Mouse (Mus musculus) megakaryocyte-erythroid progenitor cell, adult 5-6 weeks (primary cell): ENCODE results near the gene Hfe. TPM values are rescaled to one million over a fixed set of nuclear protein-coding genes. Genes with fewer than 3 reads are reported as not detected.

Experiments
- ATAC-seq: replicated peaks from 2 replicates; pipeline ENCODE4 v1.8.0; 2016; ENCODE audit warnings: mild to moderate bottlenecking, inconsistent platforms; ENCODE audit not compliant: severe bottlenecking, poor library complexity, low FRiP score, low TSS enrichment
- total RNA-seq, 2 experiments: library from RNA; stranded (forward) in 1 of 2; stranded (reverse) in 1 of 2; fragments of 200-1000, 215-1000 nt in 1 of 2; fragments of >200 nt in 1 of 2; fragmentation: Nextera tagmentation in 1 of 2; gene quantifications; 2 replicates each; pipeline ENCODE4 v1.2.3; 2014 to 2017

The Hfe gene
- total RNA-seq, 2 experiments from 2014 or later = 1.9 TPM; not detected in 1

DNA sequence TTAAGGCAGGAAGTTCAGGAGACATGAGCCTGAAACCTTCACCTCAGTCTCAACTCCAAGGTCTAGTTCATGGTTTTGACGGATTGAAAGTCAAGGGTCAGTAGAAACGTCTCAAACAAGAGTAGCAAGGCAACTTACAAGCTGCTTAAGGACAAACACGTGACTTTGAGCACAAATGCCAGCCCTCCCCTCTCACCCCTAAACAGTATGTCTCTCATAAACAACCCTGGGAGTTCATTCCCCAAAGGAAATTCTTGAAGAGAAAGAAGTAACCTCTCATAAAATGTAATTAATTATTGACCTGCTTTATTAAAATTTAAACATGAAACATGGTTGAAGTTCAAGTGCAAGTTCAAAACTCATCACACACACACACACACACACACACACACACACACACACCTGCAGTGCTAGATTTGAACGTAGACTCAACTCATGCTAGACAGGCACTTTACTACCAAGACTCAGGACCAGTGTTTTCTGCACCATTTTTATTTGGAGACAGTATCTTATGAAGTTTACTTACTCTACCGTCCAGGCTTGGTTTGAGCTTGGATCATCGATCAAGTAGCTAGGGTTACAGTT lies 16.7 kb downstream of the Hfe start:
- ATAC-seq = no peak

DNA sequence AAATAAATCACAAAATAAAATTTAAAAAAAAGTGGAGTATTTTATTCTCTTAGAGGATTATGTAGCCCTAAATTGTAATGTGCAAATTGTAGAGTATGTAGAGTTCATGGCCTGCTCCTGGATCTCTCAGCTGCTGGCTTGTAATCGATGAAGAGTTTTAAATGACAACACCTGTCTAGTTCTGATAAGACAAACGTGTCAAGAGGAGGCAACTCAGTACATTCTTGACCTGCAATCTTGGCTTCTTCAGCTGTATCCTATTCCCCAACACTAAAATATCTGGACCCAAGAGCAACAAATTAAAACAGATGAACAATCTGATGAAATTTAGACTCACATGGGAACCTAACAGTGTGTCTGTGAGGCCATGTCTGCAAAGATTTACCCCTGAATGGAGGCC lies 21.2 kb downstream of the Hfe start:
- no peak for ATAC-seq

DNA sequence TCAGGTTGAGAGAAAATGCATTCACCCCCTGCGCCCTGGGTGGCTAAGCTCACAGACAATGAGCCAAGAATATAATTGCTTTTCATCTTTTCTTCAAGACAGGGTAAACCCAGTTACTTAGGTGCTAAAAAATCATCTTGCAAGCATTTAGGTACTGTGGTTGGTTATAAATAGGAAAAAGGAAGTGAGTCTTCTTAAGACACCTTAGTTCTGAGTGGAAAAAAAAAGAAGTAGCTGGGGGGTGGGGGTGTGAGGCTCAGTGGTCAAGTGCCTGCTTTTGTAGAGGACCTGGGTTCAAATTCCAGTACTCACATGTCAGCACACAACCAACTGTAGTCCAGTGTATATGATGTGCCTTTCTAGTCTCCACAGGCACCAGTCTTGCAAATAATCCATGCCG lies 21.7 kb downstream of the Hfe start:
- no peak for ATAC-seq

DNA sequence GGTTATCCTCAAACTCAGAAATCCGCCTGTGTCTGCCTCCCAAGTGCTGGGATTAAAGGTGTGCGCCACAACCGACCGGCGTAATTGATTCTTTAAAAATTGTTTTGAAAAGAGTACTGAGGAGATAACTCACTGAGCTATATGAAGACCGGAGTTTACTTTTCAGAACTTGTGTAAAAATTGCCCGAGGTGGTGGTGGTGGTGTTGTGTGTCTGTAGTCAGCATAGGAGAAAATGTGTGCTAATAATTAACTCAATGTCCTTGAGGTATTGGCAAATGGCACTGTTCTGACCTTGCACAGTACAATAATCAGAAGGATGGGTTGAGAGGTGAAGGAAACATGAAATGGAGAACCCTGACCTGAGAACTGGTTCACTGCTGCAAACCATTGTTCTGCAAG lies 22.7 kb downstream of the Hfe start:
- ATAC-seq = no peak

DNA sequence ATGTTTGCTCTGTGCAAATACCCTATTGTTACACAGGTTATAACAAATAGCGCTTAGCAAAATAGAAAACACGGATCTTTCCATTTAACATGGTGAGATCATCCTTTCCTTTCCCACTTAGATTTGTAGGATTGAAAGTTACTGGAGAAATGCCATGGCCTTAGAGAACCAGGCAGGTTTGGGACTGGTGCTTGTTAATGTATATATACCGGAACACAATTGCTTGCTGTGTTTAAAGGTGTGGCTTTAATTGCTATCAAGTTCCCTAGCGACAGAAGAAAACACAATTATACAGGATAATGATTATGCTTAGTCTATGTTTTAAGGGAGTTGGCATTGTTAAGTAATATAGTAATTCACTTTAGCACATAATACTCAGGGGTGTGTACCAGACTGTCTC lies 23.5 kb downstream of the Hfe start:
- ATAC-seq = no peak

DNA sequence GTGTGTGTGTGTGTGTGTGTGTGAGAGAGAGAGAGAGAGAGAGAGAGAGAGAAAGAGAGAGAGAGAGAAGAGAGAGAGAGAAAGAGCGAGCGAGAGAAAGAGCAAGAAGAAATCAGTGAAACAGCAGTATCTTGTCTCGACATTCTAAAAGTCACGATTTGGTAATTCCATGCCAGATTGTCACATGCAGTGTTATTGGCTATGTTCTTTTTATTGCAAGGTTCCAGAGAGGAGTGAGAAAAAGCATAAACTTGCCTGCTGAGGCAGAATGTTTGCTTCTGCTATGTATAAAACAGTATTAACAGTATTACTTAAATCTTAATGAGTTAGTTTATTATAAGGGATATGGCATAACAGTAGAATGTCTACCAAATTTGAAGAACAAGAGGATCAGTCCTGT lies 24.7 kb downstream of the Hfe start:
- no peak for ATAC-seq

DNA sequence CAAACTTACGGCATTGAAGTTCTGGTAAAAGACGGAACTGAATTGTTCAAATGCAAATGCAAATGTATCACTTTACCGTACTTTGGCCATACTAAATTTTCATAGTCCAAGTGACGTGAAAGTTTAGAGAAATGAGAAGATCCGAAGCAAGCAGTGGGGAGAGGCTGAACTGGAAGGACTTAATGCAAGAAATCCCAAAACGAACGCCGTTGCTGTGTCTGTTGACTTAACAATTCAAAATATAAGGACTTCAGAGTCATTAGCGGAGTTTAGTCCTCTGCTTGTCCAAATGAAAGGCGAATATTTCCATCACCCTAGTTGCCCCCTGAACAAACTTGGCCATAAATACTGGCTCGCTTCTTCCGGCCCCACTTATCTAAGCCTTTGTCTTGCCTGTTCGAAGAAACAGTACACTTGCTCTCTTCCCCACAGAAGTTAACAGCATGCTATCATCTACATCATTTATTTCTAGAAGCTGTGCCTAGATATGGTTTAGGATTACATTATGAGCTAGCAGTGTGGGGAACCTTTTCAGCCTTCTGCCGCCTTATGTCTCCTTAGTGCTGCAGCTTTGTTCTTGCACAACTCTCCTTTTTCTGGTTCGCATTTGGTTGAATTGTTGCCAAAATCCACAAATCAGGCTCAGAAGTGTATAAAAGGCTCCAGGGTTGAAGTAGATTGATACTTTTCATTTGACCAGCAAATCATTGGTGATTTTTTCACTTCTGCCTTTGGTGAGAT lies 25.4 kb downstream of the Hfe start:
- peak; percentile 23 for ATAC-seq

DNA sequence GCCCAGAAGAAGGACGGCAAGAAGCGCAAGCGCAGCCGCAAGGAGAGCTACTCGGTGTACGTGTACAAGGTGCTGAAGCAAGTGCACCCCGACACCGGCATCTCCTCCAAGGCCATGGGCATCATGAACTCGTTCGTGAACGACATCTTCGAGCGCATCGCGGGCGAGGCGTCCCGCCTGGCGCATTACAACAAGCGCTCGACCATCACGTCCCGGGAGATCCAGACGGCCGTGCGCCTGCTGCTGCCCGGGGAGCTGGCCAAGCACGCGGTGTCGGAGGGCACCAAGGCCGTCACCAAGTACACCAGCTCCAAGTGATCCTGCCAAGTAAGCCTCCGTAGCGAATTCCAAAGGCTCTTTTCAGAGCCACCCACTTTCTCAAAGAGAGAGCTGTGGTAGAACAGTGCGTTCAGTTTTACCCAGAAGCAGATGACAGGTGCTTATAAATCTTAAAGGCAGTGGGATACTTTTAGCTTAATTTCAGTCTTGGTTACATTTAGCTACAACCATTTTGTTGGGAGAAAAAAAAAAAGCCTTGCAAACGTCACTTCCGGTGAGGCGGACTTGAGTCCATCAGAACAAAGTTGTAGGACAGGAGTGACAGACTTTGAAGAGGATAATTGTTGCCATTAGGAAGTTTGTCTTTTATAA lies 26.2 kb downstream of the Hfe start:
- ATAC-seq = peak; percentile 47

DNA sequence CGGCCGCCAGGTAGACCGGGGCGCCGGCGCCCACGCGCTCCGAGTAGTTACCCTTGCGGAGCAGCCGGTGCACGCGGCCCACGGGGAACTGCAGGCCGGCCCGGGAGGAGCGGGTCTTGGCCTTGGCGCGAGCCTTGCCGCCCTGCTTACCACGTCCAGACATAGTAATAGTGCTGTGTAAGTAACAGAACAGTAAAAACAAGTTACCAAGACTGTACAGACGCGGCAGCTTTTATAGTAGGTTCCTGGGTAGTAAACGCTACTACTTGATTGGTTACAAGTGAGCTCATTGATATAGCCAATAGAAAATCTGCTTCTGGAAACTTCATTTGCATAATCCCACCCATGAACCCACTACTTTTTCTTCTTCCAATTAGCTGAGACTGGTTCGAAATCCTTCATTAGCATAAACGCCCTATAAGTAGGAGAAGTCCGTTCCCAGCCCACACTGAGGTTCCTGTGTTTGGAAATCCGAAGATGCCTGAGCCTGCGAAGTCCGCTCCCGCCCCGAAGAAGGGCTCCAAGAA lies 26.8 kb downstream of the Hfe start, which contains the start of the genes Hist1h2ac and Hist1h2bc:
Gene Hist1h2ac (minus strand): TSS at position 194 of the 527 bp plus-strand sequence.
Gene Hist1h2bc (plus strand): TSS at position 445 of the 527 bp plus-strand sequence.
- ATAC-seq = peak; percentile 88

DNA sequence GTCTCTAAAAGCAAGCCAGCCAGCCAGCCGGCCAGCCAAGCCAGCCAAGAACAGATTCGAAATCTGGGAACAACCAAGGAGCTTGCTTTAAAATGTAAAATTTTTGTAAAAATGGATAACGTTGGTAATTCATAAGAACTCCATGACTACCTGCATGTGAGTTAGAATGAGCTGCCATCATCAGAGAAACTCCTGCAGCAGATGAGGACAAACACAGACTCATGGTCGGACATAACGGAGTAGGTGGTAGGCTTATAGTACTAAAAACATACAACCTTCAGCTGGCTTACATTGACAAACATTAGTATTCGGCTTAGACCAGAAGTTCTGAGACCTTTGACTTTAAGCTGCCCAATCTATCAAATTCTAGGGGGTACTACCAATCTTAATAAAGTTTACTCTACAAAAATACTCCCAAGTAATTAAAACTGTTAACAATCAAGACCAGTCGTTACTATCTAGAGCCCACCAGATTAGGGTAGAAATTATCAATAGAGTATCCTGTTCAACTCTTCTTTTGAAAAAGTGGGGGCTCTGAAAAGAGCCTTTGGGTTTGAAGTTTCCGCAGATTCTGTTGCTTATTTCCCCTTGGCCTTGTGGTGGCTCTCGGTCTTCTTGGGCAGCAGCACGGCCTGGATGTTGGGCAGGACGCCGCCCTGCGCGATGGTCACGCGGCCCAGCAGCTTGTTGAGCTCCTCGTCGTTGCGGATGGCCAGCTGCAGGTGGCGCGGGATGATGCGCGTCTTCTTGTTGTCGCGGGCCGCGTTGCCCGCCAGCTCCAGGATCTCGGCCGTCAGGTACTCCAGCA lies 27.5 kb downstream of the Hfe start:
- ATAC-seq = 0 out of 2 replicates have a peak, but pooled peaks have one; percentile 10

DNA sequence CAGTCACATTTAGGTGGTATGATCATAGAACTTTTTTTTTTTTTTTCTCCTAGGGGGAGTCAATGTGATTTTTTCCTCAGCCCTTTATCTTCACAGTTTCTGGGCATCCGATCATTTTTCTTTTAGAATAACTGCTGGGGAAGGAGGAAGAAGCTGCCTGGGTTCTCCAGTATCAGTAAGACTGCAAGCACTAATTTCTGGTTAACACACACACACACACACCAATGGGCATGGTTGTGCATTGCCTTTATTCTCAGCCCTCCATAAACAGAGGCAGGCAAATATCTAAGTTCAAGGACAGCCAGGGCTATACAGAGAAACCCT lies 28.1 kb downstream of the Hfe start:
- no peak for ATAC-seq

DNA sequence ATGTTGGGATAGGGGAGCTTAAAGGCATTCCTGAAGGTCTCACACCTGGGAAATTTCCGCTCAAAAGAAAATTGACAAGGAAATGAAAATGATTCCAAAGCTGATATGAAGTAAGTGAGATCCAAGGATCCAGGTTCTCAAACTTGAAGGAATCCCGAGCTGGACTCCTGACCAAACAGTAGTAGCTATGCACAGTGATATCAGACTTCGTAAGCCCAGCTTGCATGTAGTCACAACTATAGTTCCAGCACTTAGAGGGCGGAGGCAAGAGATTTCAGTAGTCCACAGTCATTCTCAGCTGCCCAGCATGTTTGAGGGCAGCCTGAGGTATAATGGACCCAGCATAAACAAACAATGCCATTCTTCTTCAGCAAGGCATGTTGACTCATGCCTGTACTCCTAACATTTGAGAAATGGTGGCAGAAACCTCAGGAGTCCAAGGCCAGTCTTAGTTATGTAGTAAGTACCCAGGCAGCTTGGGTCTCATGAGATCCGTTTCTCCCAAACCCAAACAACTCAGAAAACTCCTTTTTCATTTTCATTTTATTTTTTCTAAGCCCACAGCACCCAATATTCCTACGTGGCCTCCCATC lies 28.6 kb downstream of the Hfe start:
- ATAC-seq = no peak

DNA sequence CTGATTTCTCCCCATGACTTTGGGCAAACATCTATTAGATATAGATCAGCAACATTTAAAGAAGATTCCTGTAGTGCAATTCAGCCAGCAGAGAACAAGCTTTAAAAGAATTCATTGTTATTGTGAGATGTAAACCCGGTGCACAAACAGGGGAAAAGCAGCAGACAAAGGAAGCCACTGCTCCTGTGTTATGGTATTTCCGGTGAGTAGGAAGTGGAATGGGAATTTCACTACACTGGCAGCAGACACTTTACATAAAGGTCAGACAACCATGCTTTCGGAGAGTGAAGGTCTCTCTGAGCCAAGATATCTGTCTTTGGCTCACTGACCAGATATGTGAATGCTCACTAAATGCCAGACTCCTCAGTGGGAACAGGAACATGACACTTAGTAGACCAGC lies 48.1 kb downstream of the Hfe start:
- no peak for ATAC-seq

DNA sequence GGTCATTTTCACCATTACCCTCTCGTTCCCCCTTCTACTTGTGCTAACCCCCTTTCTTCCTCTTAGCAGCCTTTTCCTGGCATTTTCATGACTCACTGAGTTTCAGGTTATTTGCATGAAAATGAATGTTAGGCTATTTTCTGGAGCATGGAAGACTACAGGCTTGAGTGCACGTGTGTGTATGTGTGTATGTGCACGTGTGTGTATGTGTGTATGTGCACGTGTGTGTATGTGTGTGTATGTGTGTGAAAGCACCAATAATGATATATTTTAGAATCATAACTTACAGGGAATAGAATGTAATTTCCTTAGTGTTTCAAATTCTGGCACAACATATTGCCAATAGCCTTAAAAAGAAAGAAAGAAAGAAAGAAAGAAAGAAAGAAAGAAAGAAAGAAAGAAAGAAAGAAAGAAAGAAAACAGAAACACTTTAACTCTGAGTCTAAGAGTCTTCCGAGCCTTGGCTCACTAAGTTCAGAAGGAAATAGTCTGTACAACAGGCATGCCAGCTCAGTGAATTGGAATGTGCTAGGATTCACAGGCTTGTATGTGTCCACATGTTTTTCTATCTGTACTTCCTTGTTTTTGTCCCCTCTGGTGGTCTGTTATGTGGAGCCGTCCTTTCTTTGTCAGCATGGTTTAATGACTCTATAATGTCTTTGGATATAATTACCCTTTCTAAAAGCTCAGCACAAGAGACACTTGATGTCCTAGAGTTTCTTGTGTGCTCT lies 50.9 kb downstream of the Hfe start:
- ATAC-seq = no peak

Other genes starting within 250 kb of the Hfe start
Only the 30 nearest of the 38 such genes appear.
- gene Hist1h2bh, start 167.5 kb downstream of the Hfe start, total RNA-seq (2014; fragmentation: Nextera tagmentation) = 31.9 and 110 TPM in 2 replicates
- 85.7 and 165 TPM in 2 replicates for gene Hist1h2bh, start 167.5 kb downstream of the Hfe start, total RNA-seq (2017)
- 31.6 and 53.6 TPM in 2 replicates for gene Hist1h3f, start 166.8 kb downstream of the Hfe start, total RNA-seq (2014; fragmentation: Nextera tagmentation)
- 69.9 and 132 TPM in 2 replicates for gene Hist1h3f, start 166.8 kb downstream of the Hfe start, total RNA-seq (2017)
- gene Hist1h4f, start 159.2 kb downstream of the Hfe start, total RNA-seq (2014; fragmentation: Nextera tagmentation) = 281 and 340 TPM in 2 replicates
- gene Hist1h4f, start 159.2 kb downstream of the Hfe start, total RNA-seq (2017) = 1,052 and 1,693 TPM in 2 replicates
- gene Hist1h1d, start 157.6 kb downstream of the Hfe start, total RNA-seq (2014; fragmentation: Nextera tagmentation) = 29.5 and 42.3 TPM in 2 replicates
- gene Hist1h1d, start 157.6 kb downstream of the Hfe start, total RNA-seq (2017) = 81.4 and 84.0 TPM in 2 replicates
- gene Hist1h3e, start 148.5 kb downstream of the Hfe start, total RNA-seq (2014; fragmentation: Nextera tagmentation) = 124 and 193 TPM in 2 replicates
- gene Hist1h3e, start 148.5 kb downstream of the Hfe start, total RNA-seq (2017) = 254 and 322 TPM in 2 replicates
- 5.7 and 12.6 TPM in 2 replicates for gene Hist1h2ae, start 139.6 kb downstream of the Hfe start, total RNA-seq (2014; fragmentation: Nextera tagmentation)
- 237 and 359 TPM in 2 replicates for gene Hist1h2ae, start 139.6 kb downstream of the Hfe start, total RNA-seq (2017)
- gene Hist1h2bg, start 139.5 kb downstream of the Hfe start, total RNA-seq (2014; fragmentation: Nextera tagmentation) = 386 and 627 TPM in 2 replicates
- gene Hist1h2bg, start 139.5 kb downstream of the Hfe start, total RNA-seq (2017) = 891 and 1,210 TPM in 2 replicates
- 342 and 512 TPM in 2 replicates for gene Hist1h2bf, start 136.7 kb downstream of the Hfe start, total RNA-seq (2014; fragmentation: Nextera tagmentation)
- 329 and 662 TPM in 2 replicates for gene Hist1h2bf, start 136.7 kb downstream of the Hfe start, total RNA-seq (2017)
- gene Hist1h2ad, start 136.5 kb downstream of the Hfe start, total RNA-seq (2014; fragmentation: Nextera tagmentation) = 1.4 and 11.1 TPM in 2 replicates
- gene Hist1h2ad, start 136.5 kb downstream of the Hfe start, total RNA-seq (2017) = 1,263 and 1,317 TPM in 2 replicates
- gene Hist1h3d, start 135.1 kb downstream of the Hfe start, total RNA-seq (2014; fragmentation: Nextera tagmentation) = 123 and 185 TPM in 2 replicates
- gene Hist1h3d, start 135.1 kb downstream of the Hfe start, total RNA-seq (2017) = 84.0 and 189 TPM in 2 replicates
- 470 and 507 TPM in 2 replicates for gene Hist1h4d, start 129.3 kb downstream of the Hfe start, total RNA-seq (2014; fragmentation: Nextera tagmentation)
- 756 and 1,171 TPM in 2 replicates for gene Hist1h4d, start 129.3 kb downstream of the Hfe start, total RNA-seq (2017)
- gene Hist1h2be, start 89.7 kb downstream of the Hfe start, total RNA-seq (2014; fragmentation: Nextera tagmentation) = 26.9 and 37.8 TPM in 2 replicates
- gene Hist1h2be, start 89.7 kb downstream of the Hfe start, total RNA-seq (2017) = 47.9 and 73.4 TPM in 2 replicates
- gene Hist1h1e, start 88.3 kb downstream of the Hfe start, total RNA-seq (2014; fragmentation: Nextera tagmentation) = 289 and 399 TPM in 2 replicates
- gene Hist1h1e, start 88.3 kb downstream of the Hfe start, total RNA-seq (2017) = 199 and 265 TPM in 2 replicates
- 3.8 and 6.0 TPM in 2 replicates for gene Hist1h2ac, start 26.9 kb downstream of the Hfe start, total RNA-seq (2014; fragmentation: Nextera tagmentation)
- 56.0 and 87.4 TPM in 2 replicates for gene Hist1h2ac, start 26.9 kb downstream of the Hfe start, total RNA-seq (2017)
- 74.9 and 133 TPM in 2 replicates for gene Hist1h2bc, start 26.7 kb downstream of the Hfe start, total RNA-seq (2014; fragmentation: Nextera tagmentation)
- gene Hist1h2bc, start 26.7 kb downstream of the Hfe start, total RNA-seq (2017) = 136 and 209 TPM in 2 replicates
- 1.3 TPM in 1 of 2 replicates, not detected in the other for gene Hist1h1t, start 15.0 kb downstream of the Hfe start, total RNA-seq (2014; fragmentation: Nextera tagmentation)
- 1.3 TPM in 1 of 2 replicates, not detected in the other for gene Hist1h1t, start 15.0 kb downstream of the Hfe start, total RNA-seq (2017)
- 153 and 163 TPM in 2 replicates for gene Hist1h4c, start 12.4 kb downstream of the Hfe start, total RNA-seq (2014; fragmentation: Nextera tagmentation)
- 166 and 397 TPM in 2 replicates for gene Hist1h4c, start 12.4 kb downstream of the Hfe start, total RNA-seq (2017)
- 152 and 164 TPM in 2 replicates for gene Hist1h1c, start 28.0 kb upstream of the Hfe start, total RNA-seq (2014; fragmentation: Nextera tagmentation)
- 474 and 577 TPM in 2 replicates for gene Hist1h1c, start 28.0 kb upstream of the Hfe start, total RNA-seq (2017)
- gene Hist1h3c, start 34.7 kb upstream of the Hfe start, total RNA-seq (2014; fragmentation: Nextera tagmentation) = 81.7 and 130 TPM in 2 replicates
- 369 and 555 TPM in 2 replicates for gene Hist1h3c, start 34.7 kb upstream of the Hfe start, total RNA-seq (2017)
- gene Hist1h2bb, start 35.9 kb upstream of the Hfe start, total RNA-seq (2014; fragmentation: Nextera tagmentation) = 322 and 625 TPM in 2 replicates
- gene Hist1h2bb, start 35.9 kb upstream of the Hfe start, total RNA-seq (2017) = 4,065 and 6,565 TPM in 2 replicates
- gene Hist1h2ab, start 40.3 kb upstream of the Hfe start, total RNA-seq (2014; fragmentation: Nextera tagmentation) = 69.7 and 80.3 TPM in 2 replicates
- gene Hist1h2ab, start 40.3 kb upstream of the Hfe start, total RNA-seq (2017) = 1,316 and 2,308 TPM in 2 replicates
- gene Hist1h3b, start 41.4 kb upstream of the Hfe start, total RNA-seq (2014; fragmentation: Nextera tagmentation) = 324 and 486 TPM in 2 replicates
- gene Hist1h3b, start 41.4 kb upstream of the Hfe start, total RNA-seq (2017) = 276 and 731 TPM in 2 replicates
- gene Hist1h4b, start 46.2 kb upstream of the Hfe start, total RNA-seq (2014; fragmentation: Nextera tagmentation) = 164 and 186 TPM in 2 replicates
- 396 and 733 TPM in 2 replicates for gene Hist1h4b, start 46.2 kb upstream of the Hfe start, total RNA-seq (2017)
- gene Hist1h4a, start 50.4 kb upstream of the Hfe start, total RNA-seq (2014; fragmentation: Nextera tagmentation) = 58.4 and 68.4 TPM in 2 replicates
- gene Hist1h4a, start 50.4 kb upstream of the Hfe start, total RNA-seq (2017) = 328 and 432 TPM in 2 replicates
- gene Hist1h3a, start 51.5 kb upstream of the Hfe start, total RNA-seq (2014; fragmentation: Nextera tagmentation) = 67.8 and 132 TPM in 2 replicates
- gene Hist1h3a, start 51.5 kb upstream of the Hfe start, total RNA-seq (2017) = 285 and 495 TPM in 2 replicates
- gene Hist1h1a, start 52.8 kb upstream of the Hfe start, total RNA-seq (2014; fragmentation: Nextera tagmentation) = 324 and 695 TPM in 2 replicates
- gene Hist1h1a, start 52.8 kb upstream of the Hfe start, total RNA-seq (2017) = 1,816 and 2,974 TPM in 2 replicates
- not detected in 2 replicates for gene Trim38, start 59.1 kb upstream of the Hfe start, total RNA-seq (2014; fragmentation: Nextera tagmentation)
- not detected in 2 replicates for gene Trim38, start 59.1 kb upstream of the Hfe start, total RNA-seq (2017)
- gene Slc17a2, start 96.1 kb upstream of the Hfe start, total RNA-seq (2014; fragmentation: Nextera tagmentation) = not detected in 2 replicates
- gene Slc17a2, start 96.1 kb upstream of the Hfe start, total RNA-seq (2017) = not detected in 2 replicates
- not detected in 2 replicates for gene Slc17a3, start 128.6 kb upstream of the Hfe start, total RNA-seq (2014; fragmentation: Nextera tagmentation)
- not detected in 2 replicates for gene Slc17a3, start 128.6 kb upstream of the Hfe start, total RNA-seq (2017)
- not detected in 2 replicates for gene Slc17a1, start 156.9 kb upstream of the Hfe start, total RNA-seq (2014; fragmentation: Nextera tagmentation)
- not detected in 2 replicates for gene Slc17a1, start 156.9 kb upstream of the Hfe start, total RNA-seq (2017)